Mouse (Mus musculus) CH12.LX (cell line): ENCODE measurements around the gene Nrg3. TPM values are rescaled to one million over a fixed set of nuclear protein-coding genes. Genes with fewer than 3 reads are reported as not detected.

ENCODE experiments used
- DNase-seq: peaks from one replicate; pipeline ENCODE4 v3.0.0-alpha.2; 2013; ENCODE audit errors: extremely low read depth
- H3K27ac ChIP-seq: 2 replicates; pipeline ENCODE4 v1.5.1; 2012; ENCODE audit warnings: low read depth, mild to moderate bottlenecking, control low read depth, moderate library complexity; ENCODE audit not compliant: insufficient read depth
- H3K27me3 ChIP-seq: replicated peaks from 2 replicates; pipeline ENCODE3; 2012; ENCODE audit warnings: inconsistent platforms
- H3K36me3 ChIP-seq, 2 experiments: replicated peaks in 1 of 2; 2 replicates each; pipeline versions ENCODE3 to v1.6.1; 2012; ENCODE audit warnings: inconsistent platforms in 1 of 2, low read length in 1 of 2, mild to moderate bottlenecking in 1 of 2, mixed read lengths in 1 of 2, moderate library complexity in 1 of 2; ENCODE audit not compliant: control insufficient read depth in 1 of 2, insufficient read depth in 1 of 2
- H3K4me1 ChIP-seq, 2 experiments: 2 replicates each; pipeline ENCODE4 v1.6.1; 2012; ENCODE audit warnings: inconsistent platforms in 1 of 2, moderate library complexity in 1 of 2; ENCODE audit not compliant: insufficient read depth in 2 of 2, control insufficient read depth in 1 of 2
- H3K4me2 ChIP-seq: 2 replicates; pipeline ENCODE4 v1.6.1; 2012; ENCODE audit warnings: low read depth, mild to moderate bottlenecking, control low read depth; ENCODE audit not compliant: poor library complexity, insufficient read depth, severe bottlenecking
- H3K4me3 ChIP-seq, 3 experiments: fragments of 150-350 bp in 1 of 3; sonication (generic) in 1 of 3; replicated peaks in 1 of 3; 2 replicates each; pipeline versions ENCODE3 to v1.5.1; 2011 to 2012; ENCODE audit warnings: low read depth in 2 of 3, low read length in 2 of 3, mild to moderate bottlenecking in 2 of 3, moderate library complexity in 2 of 3, control low read depth in 1 of 3, improper control_type of control experiment in 1 of 3, inconsistent platforms in 1 of 3, mixed read lengths in 1 of 3; ENCODE audit not compliant: poor library complexity in 1 of 3
- H3K79me2 ChIP-seq: replicated peaks from 2 replicates; pipeline ENCODE4 v1.6.1; 2012; ENCODE audit warnings: mild to moderate bottlenecking, moderate library complexity; ENCODE audit not compliant: control insufficient read depth, poor library complexity, insufficient read depth, severe bottlenecking; ENCODE audit errors: extremely low read depth
- H3K9ac ChIP-seq: 2 replicates; pipeline ENCODE4 v1.6.1; 2012; ENCODE audit warnings: low read depth, mild to moderate bottlenecking, control low read depth, moderate library complexity; ENCODE audit not compliant: insufficient read depth
- H3K9me3 ChIP-seq: replicated peaks from 2 replicates; pipeline ENCODE3; 2012; ENCODE audit warnings: low read length, inconsistent platforms, mixed read lengths
- CHD2 ChIP-seq: IDR thresholded peaks from 2 replicates; pipeline ENCODE4 v1.6.1; 2011; ENCODE audit warnings: low read length, improper control_type of control experiment
- CTCF ChIP-seq, 2 experiments: IDR thresholded peaks in 1 of 2; conservative IDR thresholded peaks in 1 of 2; 2 replicates each; pipeline ENCODE4 v1.5.1; 2011 to 2012; ENCODE audit warnings: low read depth in 2 of 2, low read length in 2 of 2, improper control_type of control experiment in 1 of 2, inconsistent platforms in 1 of 2, mild to moderate bottlenecking in 1 of 2, moderate library complexity in 1 of 2
- E2F4 ChIP-seq: IDR thresholded peaks from 2 replicates; pipeline ENCODE4 v1.6.1; 2011; ENCODE audit warnings: low read depth, low read length, improper control_type of control experiment; ENCODE audit not compliant: insufficient replicate concordance
- ELF1 ChIP-seq: IDR thresholded peaks from 2 replicates; pipeline ENCODE4 v1.6.1; 2014; ENCODE audit warnings: low read depth, mild to moderate bottlenecking, inconsistent platforms, low read length, improper control_type of control experiment
- EP300 ChIP-seq: IDR thresholded peaks from 2 replicates; pipeline ENCODE4 v1.6.1; 2011; ENCODE audit warnings: low read length, improper control_type of control experiment
- ETS1 ChIP-seq: conservative IDR thresholded peaks from 2 replicates; pipeline ENCODE4 v1.6.1; 2012; ENCODE audit warnings: low read depth, mild to moderate bottlenecking, inconsistent platforms, low read length, improper control_type of control experiment, moderate library complexity
- GABPA ChIP-seq: IDR thresholded peaks from 2 replicates; pipeline ENCODE4 v1.6.1; 2012; ENCODE audit warnings: low read depth, low read length, improper control_type of control experiment, inconsistent platforms; ENCODE audit not compliant: insufficient replicate concordance
- HCFC1 ChIP-seq: IDR thresholded peaks from 2 replicates; pipeline ENCODE4 v1.6.1; 2012; ENCODE audit warnings: low read depth, mild to moderate bottlenecking, inconsistent platforms, low read length, improper control_type of control experiment
- IRF4 ChIP-seq: IDR thresholded peaks from 2 replicates; pipeline ENCODE4 v1.6.1; 2014; ENCODE audit warnings: low read depth, mild to moderate bottlenecking, inconsistent platforms, low read length, improper control_type of control experiment
- JUN ChIP-seq: IDR thresholded peaks from 2 replicates; pipeline ENCODE4 v1.6.1; 2011; ENCODE audit warnings: low read depth, mild to moderate bottlenecking, low read length, improper control_type of control experiment, moderate library complexity; ENCODE audit not compliant: insufficient read depth
- JUND ChIP-seq: conservative IDR thresholded peaks from 2 replicates; pipeline ENCODE4 v1.6.1; 2011; ENCODE audit warnings: low read depth, low read length, improper control_type of control experiment
- MAX ChIP-seq: IDR thresholded peaks from 2 replicates; pipeline ENCODE4 v1.6.1; 2011; ENCODE audit warnings: low read length, improper control_type of control experiment
- MAZ ChIP-seq: IDR thresholded peaks from 2 replicates; pipeline ENCODE4 v1.6.1; 2012; ENCODE audit warnings: low read depth, mild to moderate bottlenecking, inconsistent platforms, low read length, improper control_type of control experiment, moderate library complexity
- MEF2A ChIP-seq: IDR thresholded peaks from 2 replicates; pipeline ENCODE4 v1.6.1; 2014; ENCODE audit warnings: low read depth, mild to moderate bottlenecking, inconsistent platforms, low read length, improper control_type of control experiment, borderline replicate concordance
- MYC ChIP-seq: IDR thresholded peaks from 2 replicates; pipeline ENCODE4 v1.6.1; 2011; ENCODE audit warnings: low read depth, mild to moderate bottlenecking, improper control_type of control experiment, low read length
- NELFE ChIP-seq: IDR thresholded peaks from 2 replicates; pipeline ENCODE4 v1.6.1; 2011; ENCODE audit warnings: low read depth, low read length, improper control_type of control experiment
- NRF1 ChIP-seq: IDR thresholded peaks from 2 replicates; pipeline ENCODE4 v1.6.1; 2014; ENCODE audit warnings: low read depth, mild to moderate bottlenecking, inconsistent platforms, low read length, improper control_type of control experiment, moderate library complexity
- POLR2A ChIP-seq: IDR thresholded peaks from 2 replicates; pipeline ENCODE4 v1.6.1; 2011; ENCODE audit warnings: low read depth, mild to moderate bottlenecking, improper control_type of control experiment, low read length
- RCOR1 ChIP-seq: conservative IDR thresholded peaks from 2 replicates; pipeline ENCODE4 v1.6.1; 2012; ENCODE audit warnings: low read depth, mild to moderate bottlenecking, inconsistent platforms, low read length, improper control_type of control experiment
- TCF12 ChIP-seq: IDR thresholded peaks from 2 replicates; pipeline ENCODE4 v1.6.1; 2014; ENCODE audit warnings: low read depth, mild to moderate bottlenecking, inconsistent platforms, low read length, improper control_type of control experiment
- ZNF384 ChIP-seq: IDR thresholded peaks from 2 replicates; pipeline ENCODE4 v1.6.1; 2012; ENCODE audit warnings: low read depth, low read length, improper control_type of control experiment, inconsistent platforms
- dilution Hi-C: fragments of 300-500 bp; cut with MboI; formaldehyde crosslinking; loops from 2 replicates; pipeline ENCODE4 v1.14.3; 2020; ENCODE audit warnings: low sequenced_read_pairs; ENCODE audit not compliant: extremely low pct_unique_long_range_greater_than_20kb, extremely low pct_ligation_motif_present
- in situ Hi-C: fragments of 300-500 bp; cut with MboI; formaldehyde crosslinking; loops from 3 replicates; pipeline ENCODE4 v1.14.3; 2019; ENCODE audit warnings: low sequenced_read_pairs, low pct_ligation_motif_present, low pct_unique_long_range_greater_than_20kb, mixed read lengths
- polyA plus RNA-seq: library from polyadenylated mRNA; unstranded; fragments of >175 nt; gene quantifications from 2 replicates; pipeline ENCODE4 v1.2.1, GENCODE M21; 2012; ENCODE audit warnings: low read depth; ENCODE audit not compliant: insufficient read length
- total RNA-seq, 2 experiments: library from RNA; depleted of rRNA; stranded (reverse); fragments of 300-350 nt in 1 of 2; fragments of >200 nt in 1 of 2; gene quantifications; 2 replicates each; pipeline ENCODE4 v1.2.3; 2012 to 2014

Gene Nrg3
- total and polyA plus RNA-seq, 3 experiments = not detected

- no peaks in the 10 kb centered on the region for H3K4me1 ChIP-seq
- in situ Hi-C loops = no loop called here
- no peaks in the 10 kb centered on the region for H3K27me3 ChIP-seq
- dilution Hi-C loops = no loop called here
- H3K79me2 ChIP-seq = no peaks in the 10 kb centered on the region
- peaks cover 27% of the 10 kb centered on the region for H3K9me3 ChIP-seq
- TF ChIP-seq EP300 (no peak), JUN (no peak), JUND (no peak), NELFE (no peak), TCF12 (no peak), MAZ (no peak), RCOR1 (no peak), NRF1 (no peak), CHD2 (no peak)
- H3K4me2 ChIP-seq = no peak overlapping the region
- no peak overlapping the region for H3K9ac ChIP-seq
- no peak for DNase-seq
- no peak overlapping the region for H3K4me3 ChIP-seq
- no peaks in the 10 kb centered on the region for H3K36me3 ChIP-seq
- H3K27ac ChIP-seq = no peak overlapping the region
Observed at GRCm38 (mm10) chr14:38775291-38776116, 697.4 kb downstream of the Nrg3 start.

DNA sequence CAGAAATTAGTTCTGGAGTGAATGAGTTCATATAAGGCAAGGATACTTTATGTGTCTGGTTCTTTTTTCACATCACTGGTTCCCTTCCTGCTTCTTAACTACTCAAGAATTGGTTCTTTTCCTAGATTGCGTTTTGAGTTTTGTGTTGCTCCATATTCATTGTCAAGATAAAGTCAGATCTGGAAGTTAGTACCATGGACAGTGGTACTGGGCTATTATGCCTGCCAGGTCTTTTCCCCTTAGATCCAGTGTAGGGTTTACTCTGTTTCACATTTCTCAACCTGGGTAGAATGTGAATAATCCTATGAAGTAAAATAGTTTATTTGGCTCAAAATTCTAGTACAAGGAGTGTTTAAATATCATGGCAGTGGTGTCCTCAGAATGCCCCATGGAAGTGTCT lies 698.1 kb downstream of the Nrg3 start:
- DNase-seq = no peak
- no peak for TF ChIP-seq MEF2A
- no peak for TF ChIP-seq HCFC1
- TF ChIP-seq NRF1 = no peak
- no peak for TF ChIP-seq MAX
- TF ChIP-seq CTCF (conservative IDR thresholded peaks at IDR 0.05 in 1 of 2, IDR thresholded peaks at IDR 0.05 in 1 of 2; ENCODE audit: low read depth in 2 of 2, low read length in 2 of 2) = no peak
- no peak for TF ChIP-seq POLR2A
- no peak for TF ChIP-seq ZNF384
- TF ChIP-seq ELF1 = no peak
- TF ChIP-seq ETS1 = no peak
- no peak for TF ChIP-seq MYC
- no peak for TF ChIP-seq IRF4
- no peak for TF ChIP-seq E2F4
- no peak for TF ChIP-seq GABPA
- no peak overlapping the region for H3K27ac ChIP-seq
- H3K9ac ChIP-seq = no peak overlapping the region
- H3K4me1 ChIP-seq = no peaks in the 10 kb centered on the region
- peaks cover 32% of the 10 kb centered on the region for H3K9me3 ChIP-seq
- no peaks in the 10 kb centered on the region for H3K27me3 ChIP-seq
- H3K36me3 ChIP-seq = no peaks in the 10 kb centered on the region
- in situ Hi-C loops (no loop called here), dilution Hi-C loops (no loop called here)
- no peak overlapping the region for H3K4me2 ChIP-seq
- no peak overlapping the region for H3K4me3 ChIP-seq
- H3K79me2 ChIP-seq = no peaks in the 10 kb centered on the region
